ENCODE assay signal across 22 mouse cellular contexts in the genomic region with DNA sequence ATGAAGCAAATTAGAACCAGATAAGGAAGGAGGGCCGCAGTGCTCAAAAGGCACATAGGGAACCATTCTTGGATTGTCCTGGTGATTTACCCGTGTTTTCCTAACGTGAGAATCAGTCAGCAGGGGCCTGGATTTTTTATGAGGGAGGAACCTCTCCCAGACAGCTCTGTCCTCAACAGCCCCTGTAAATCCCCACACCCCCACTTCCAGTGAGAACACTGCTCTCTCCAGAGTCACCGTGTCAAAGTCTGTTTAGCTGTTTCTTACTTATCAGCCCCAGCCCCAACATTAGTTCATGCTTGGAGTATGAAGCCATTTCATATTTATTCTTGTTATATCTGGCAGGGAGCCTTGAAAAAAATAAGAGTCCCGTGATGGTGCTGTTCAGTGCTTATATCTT.
DNase-seq lines count a peak whose midpoint lies in the region; ATAC-seq and TF ChIP-seq lines count a peak whose summit lies in the region.
"Had no signal": no experiment of that assay in that cellular context is flagged by ENCODE, and none has a peak within 500 bp of the region (broad histone marks: within the 10 kb centered on the region; RNA-seq: fewer than 3 reads in every experiment).

No protein-coding gene starts in this region.

- H3K9me3 ChIP-seq in heart, embryonic 16.5 days (replicated peaks; ENCODE audit: control insufficient read depth, low read length): no peaks in the 10 kb centered on the region
- no peaks in the 10 kb centered on the region for H3K9me3 ChIP-seq in heart, embryonic 10.5 days
- H3K9me3 ChIP-seq in lung, embryonic 14.5 days (ENCODE audit: low read depth, low read length): no peaks in the 10 kb centered on the region
- H3K9me3 ChIP-seq in intestine, embryonic 15.5 days: no peaks in the 10 kb centered on the region
- H3K9me3 ChIP-seq in limb, embryonic 15.5 days: no peaks in the 10 kb centered on the region
- no peaks in the 10 kb centered on the region for H3K9me3 ChIP-seq in forebrain, embryonic 11.5 days (ENCODE audit: control insufficient read depth, low read length)
- H3K9me3 ChIP-seq: embryonic facial prominence, embryonic 15.5 days; forebrain, embryonic 10.5 days; liver, embryonic 15.5 days; midbrain, embryonic 15.5 days had no signal

- H3K4me3 ChIP-seq in heart, embryonic 16.5 days (ENCODE audit: low read length): no peak overlapping the region
- H3K4me3 ChIP-seq in heart, embryonic 10.5 days: no peak overlapping the region
- H3K4me3 ChIP-seq in lung, embryonic 14.5 days (ENCODE audit: low read depth, low read length): no peak overlapping the region
- no peak overlapping the region for H3K4me3 ChIP-seq in intestine, embryonic 15.5 days (replicated peaks)
- no peak overlapping the region for H3K4me3 ChIP-seq in limb, embryonic 15.5 days
- H3K4me3 ChIP-seq in forebrain, embryonic 11.5 days (ENCODE audit: low read depth, low read length): no peak overlapping the region
- H3K4me3 ChIP-seq: embryonic facial prominence, embryonic 15.5 days; forebrain, embryonic 10.5 days; heart, adult 2 months; left cerebral cortex, adult 2 months; liver, embryonic 15.5 days; midbrain, embryonic 15.5 days; myocyte had no signal

- peaks cover 20% of the 10 kb centered on the region for H3K4me1 ChIP-seq in heart, embryonic 16.5 days (ENCODE audit: control insufficient read depth, insufficient read depth, low read length)
- H3K4me1 ChIP-seq in heart, embryonic 10.5 days: peaks cover 38% of the 10 kb centered on the region
- H3K4me1 ChIP-seq in lung, embryonic 14.5 days (ENCODE audit: insufficient read depth): 0 out of 2 replicates have a peak, but pooled peaks cover 6% of the 10 kb centered on the region
- 0 out of 2 replicates have a peak, but pooled peaks cover 10% of the 10 kb centered on the region for H3K4me1 ChIP-seq in intestine, embryonic 15.5 days (replicated peaks)
- H3K4me1 ChIP-seq in limb, embryonic 15.5 days: peaks cover 38% of the 10 kb centered on the region
- no peaks in the 10 kb centered on the region for H3K4me1 ChIP-seq in forebrain, embryonic 11.5 days (replicated peaks; ENCODE audit: control insufficient read depth, insufficient read depth, low read length)
- H3K4me1 ChIP-seq: liver, embryonic 15.5 days; midbrain, embryonic 15.5 days had no signal

- H3K27me3 ChIP-seq in heart, embryonic 16.5 days (ENCODE audit: control insufficient read depth, insufficient read depth, low read length): no peaks in the 10 kb centered on the region
- no peaks in the 10 kb centered on the region for H3K27me3 ChIP-seq in heart, embryonic 10.5 days (ENCODE audit: insufficient read depth, poor library complexity, severe bottlenecking)
- H3K27me3 ChIP-seq in lung, embryonic 14.5 days (ENCODE audit: insufficient read depth, low read length): no peaks in the 10 kb centered on the region
- no peaks in the 10 kb centered on the region for H3K27me3 ChIP-seq in intestine, embryonic 15.5 days (replicated peaks)
- no peaks in the 10 kb centered on the region for H3K27me3 ChIP-seq in limb, embryonic 15.5 days
- no peaks in the 10 kb centered on the region for H3K27me3 ChIP-seq in forebrain, embryonic 11.5 days (ENCODE audit: control insufficient read depth, insufficient read depth, low read length)
- H3K27me3 ChIP-seq: embryonic facial prominence, embryonic 15.5 days; liver, embryonic 15.5 days; midbrain, embryonic 15.5 days had no signal

- ATAC-seq in heart, embryonic 16.5 days (replicated peaks; ENCODE audit: extremely low read depth, insufficient read depth, low FRiP score): peak; percentile 51; the same call in 1 of the 2 replicates
- ATAC-seq in lung, embryonic 14.5 days (ENCODE audit: insufficient read depth): no peak
- peak; percentile 85 for ATAC-seq in intestine, embryonic 15.5 days
- ATAC-seq in limb, embryonic 15.5 days (ENCODE audit: insufficient number of reproducible peaks, low FRiP score, low TSS enrichment, low read depth): peak; percentile 59; the same call in 1 of the 2 replicates
- ATAC-seq in forebrain, embryonic 11.5 days (replicated peaks; ENCODE audit: low FRiP score): no peak
- ATAC-seq: midbrain, embryonic 15.5 days had no signal

- no peaks in the 10 kb centered on the region for H3K36me3 ChIP-seq in heart, embryonic 16.5 days (ENCODE audit: control insufficient read depth, insufficient read depth)
- no peaks in the 10 kb centered on the region for H3K36me3 ChIP-seq in heart, embryonic 10.5 days
- H3K36me3 ChIP-seq in lung, embryonic 14.5 days (ENCODE audit: insufficient read depth): no peaks in the 10 kb centered on the region
- no peaks in the 10 kb centered on the region for H3K36me3 ChIP-seq in intestine, embryonic 15.5 days
- no peaks in the 10 kb centered on the region for H3K36me3 ChIP-seq in limb, embryonic 15.5 days
- no peaks in the 10 kb centered on the region for H3K36me3 ChIP-seq in forebrain, embryonic 11.5 days (ENCODE audit: control insufficient read depth, insufficient read depth, low read length)
- H3K36me3 ChIP-seq: embryonic facial prominence, embryonic 15.5 days; forebrain, embryonic 10.5 days; liver, embryonic 15.5 days; midbrain, embryonic 15.5 days had no signal

- peak overlapping the region; percentile 51; the same call in 1 of the 2 replicates for H3K27ac ChIP-seq in heart, embryonic 16.5 days (ENCODE audit: low read length)
- no peak overlapping the region for H3K27ac ChIP-seq in heart, embryonic 10.5 days
- no peak overlapping the region for H3K27ac ChIP-seq in lung, embryonic 14.5 days (ENCODE audit: low read depth)
- H3K27ac ChIP-seq in intestine, embryonic 15.5 days: 0 out of 2 replicates have a peak overlapping the region, but pooled peaks have one; percentile 29
- 0 out of 2 replicates have a peak overlapping the region, but pooled peaks have one; percentile 33 for H3K27ac ChIP-seq in limb, embryonic 15.5 days
- H3K27ac ChIP-seq in forebrain, embryonic 11.5 days (ENCODE audit: low read depth, low read length): no peak overlapping the region
- H3K27ac ChIP-seq: embryonic facial prominence, embryonic 15.5 days; forebrain, embryonic 10.5 days; heart, adult 2 months; kidney, postnatal 0 days; left cerebral cortex, adult 2 months; liver, embryonic 15.5 days; midbrain, embryonic 15.5 days had no signal

- no peak for TF ChIP-seq CTCF in lung, embryonic 14.5 days (IDR thresholded peaks at IDR 0.05; ENCODE audit: low read depth)

- 39% methylated on average over 5 of the region's 5 CpGs for WGBS in heart, embryonic 16.5 days
- WGBS in heart, embryonic 10.5 days: 59% methylated on average over 5 of the region's 5 CpGs
- 38% methylated on average over 5 of the region's 5 CpGs for WGBS in lung, embryonic 14.5 days
- whole genome bisulfite sequencing in intestine, embryonic 15.5 days: 24% methylated on average over 5 of the region's 5 CpGs
- 14% methylated on average over 5 of the region's 5 CpGs for WGBS in limb, embryonic 15.5 days
- WGBS in forebrain, embryonic 11.5 days: 67% methylated on average over 5 of the region's 5 CpGs

- 0 out of 2 replicates have a peak overlapping the region, but pooled peaks have one; percentile 21 for H3K9ac ChIP-seq in heart, embryonic 16.5 days (ENCODE audit: low read length)
- H3K9ac ChIP-seq in lung, embryonic 14.5 days: no peak overlapping the region
- H3K9ac ChIP-seq in intestine, embryonic 15.5 days: no peak overlapping the region
- no peak overlapping the region for H3K9ac ChIP-seq in limb, embryonic 15.5 days
- no peak overlapping the region for H3K9ac ChIP-seq in forebrain, embryonic 11.5 days (ENCODE audit: low read length)
- H3K9ac ChIP-seq: embryonic facial prominence, embryonic 15.5 days; liver, embryonic 15.5 days; midbrain, embryonic 15.5 days had no signal

- no peak overlapping the region for H3K4me2 ChIP-seq in heart, embryonic 16.5 days (ENCODE audit: low read depth, low read length)
- no peak overlapping the region for H3K4me2 ChIP-seq in lung, embryonic 14.5 days
- H3K4me2 ChIP-seq in intestine, embryonic 15.5 days (replicated peaks): no peak overlapping the region
- H3K4me2 ChIP-seq in limb, embryonic 15.5 days: no peak overlapping the region
- H3K4me2 ChIP-seq in forebrain, embryonic 11.5 days (ENCODE audit: low read depth, low read length, severe bottlenecking): no peak overlapping the region
- H3K4me2 ChIP-seq: embryonic facial prominence, embryonic 15.5 days; liver, embryonic 15.5 days; midbrain, embryonic 15.5 days had no signal

- DNase-seq in heart, embryonic 10.5 days (ENCODE audit: low spot score): no peak
- peak; percentile 36 for DNase-seq in lung, embryonic 14.5 days
- DNase-seq in lung, postnatal 4 days: no peak
- DNase-seq in forebrain, embryonic 11.5 days (ENCODE audit: low spot score): no peak
- no peak for DNase-seq in adipocyte (ENCODE audit: low spot score)
- DNase-seq: adrenal gland, adult 2 months; B cell, adult 2 months; cerebellum, adult 9-10 months; gastrocnemius, postnatal 10 days; heart, adult 2 months; lung, postnatal 10 days; thymus, postnatal 25 days had no signal

Comparison
In these comparisons a context has a peak if more than half of its experiments do, and no peak if none do; other contexts are left out.
1. H3K27ac ChIP-seq: peak in heart, embryonic 16.5 days (single experiment), intestine, embryonic 15.5 days (single experiment) and limb, embryonic 15.5 days (single experiment); none in heart, embryonic 10.5 days (single experiment), lung, embryonic 14.5 days (single experiment) and forebrain, embryonic 11.5 days (single experiment).
2. ATAC-seq: peak in heart, embryonic 16.5 days (single experiment), intestine, embryonic 15.5 days (single experiment) and limb, embryonic 15.5 days (single experiment); none in lung, embryonic 14.5 days (single experiment) and forebrain, embryonic 11.5 days (single experiment).